Mouse (Mus musculus): ENCODE measurements around the gene Csrp3.
A peak's percentile ranks its signal among the peaks of the same experiment; 100 is the strongest.

DNA sequence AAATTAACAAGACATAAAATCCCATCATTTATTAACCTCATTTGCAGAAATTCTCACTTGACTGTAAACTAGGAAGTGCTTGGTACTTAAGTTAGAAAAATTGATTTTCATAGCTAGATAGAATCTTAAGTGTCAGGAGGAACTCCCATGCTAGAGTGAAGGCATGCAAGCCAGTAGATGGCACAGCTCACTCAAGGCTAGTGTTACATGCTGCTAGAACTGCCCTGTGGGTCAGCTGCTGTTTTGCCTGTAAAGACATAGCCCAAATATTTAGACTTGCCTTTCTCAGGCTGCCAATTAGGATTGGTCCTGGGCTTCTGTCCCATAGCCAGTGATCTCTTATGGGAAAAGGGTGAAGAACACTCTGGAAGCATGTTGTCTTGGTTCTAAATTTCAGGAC lies 35.5 kb downstream of the Csrp3 start:
- TF ChIP-seq CTCF (IDR thresholded peaks at IDR 0.05; ENCODE audit: low read depth, low read length) (peak; percentile 51; the same call in 1 of the 2 replicates), POLR2A (IDR thresholded peaks at IDR 0.05; ENCODE audit: extremely low read depth, insufficient read depth, low read length) (no peak)

Measured in liver, adult 2 months (tissue).